Mouse (Mus musculus) forebrain, embryonic 14.5 days (tissue): Measurements from ENCODE around the gene Trim8. TPM values are rescaled to one million over a fixed set of nuclear protein-coding genes. Genes with fewer than 3 reads are reported as not detected.
A peak's percentile ranks its signal among the peaks of the same experiment; 100 is the strongest.

Source experiments
- ATAC-seq: fragments of 200-750 bp; cut with Nextera tagmentation; 2 replicates; pipeline ENCODE4 v1.8.0; 2017; ENCODE audit warnings: mild to moderate bottlenecking, moderate library complexity
- DNase-seq: peaks from one replicate; pipeline ENCODE4 v3.0.0-alpha.2; 2015; ENCODE audit warnings: low spot score
- H3K27ac ChIP-seq: fragments of 300-500 bp; sonication (generic); 2 replicates; pipeline ENCODE4 v1.5.1; 2014; ENCODE audit warnings: low read depth, mild to moderate bottlenecking, control low read depth, low read length, moderate library complexity
- H3K27me3 ChIP-seq: fragments of 300-500 bp; sonication (generic); replicated peaks from 2 replicates; pipeline ENCODE4 v1.6.1; 2014; ENCODE audit warnings: low read length, control low read depth, mixed read lengths; ENCODE audit not compliant: control insufficient read depth, insufficient read depth
- H3K36me3 ChIP-seq: fragments of 300-500 bp; sonication (generic); 2 replicates; pipeline ENCODE4 v1.6.1; 2014; ENCODE audit warnings: low read length, control low read depth; ENCODE audit not compliant: control insufficient read depth, insufficient read depth
- H3K4me1 ChIP-seq: fragments of 300-500 bp; sonication (generic); 2 replicates; pipeline ENCODE4 v1.6.1; 2014; ENCODE audit warnings: antibody characterized with exemption, low read length, control low read depth; ENCODE audit not compliant: control insufficient read depth, insufficient read depth
- H3K4me2 ChIP-seq: fragments of 300-500 bp; sonication (generic); 2 replicates; pipeline ENCODE4 v1.6.1; 2014; ENCODE audit warnings: mild to moderate bottlenecking, control low read depth, low read length
- H3K4me3 ChIP-seq: fragments of 300-500 bp; sonication (generic); 2 replicates; pipeline ENCODE4 v1.5.1; 2014; ENCODE audit warnings: low read depth, low read length, control low read depth
- H3K9ac ChIP-seq: fragments of 300-500 bp; sonication (generic); 2 replicates; pipeline ENCODE4 v1.6.1; 2014; ENCODE audit warnings: mild to moderate bottlenecking, low read length, control low read depth, moderate library complexity
- H3K9me3 ChIP-seq: fragments of 300-500 bp; sonication (generic); replicated peaks from 2 replicates; pipeline ENCODE4 v1.6.1; 2016; ENCODE audit warnings: low read length, control low read depth, mixed read lengths; ENCODE audit not compliant: control insufficient read depth
- WGBS: fragments of 180-500 bp; shearing (Covaris S2); extraction: QIAGEN DNeasy Blood & Tissue Kit; methylation state at CpG from one replicate; pipeline ENCODE4 v1.1.7; 2014; 5-methylcytosine and 5-hydroxymethylcytosine counted together
- polyA plus RNA-seq: library from polyadenylated mRNA; unstranded; fragments of >200 nt; fragmentation: Nextera tagmentation; extraction: Ambion mirVana; gene quantifications from 2 replicates; pipeline ENCODE4 v1.2.1, GENCODE M21; 2014

The Trim8 gene
- polyA plus RNA-seq, 1 experiment from 2014 or later = 23.0 TPM

DNA sequence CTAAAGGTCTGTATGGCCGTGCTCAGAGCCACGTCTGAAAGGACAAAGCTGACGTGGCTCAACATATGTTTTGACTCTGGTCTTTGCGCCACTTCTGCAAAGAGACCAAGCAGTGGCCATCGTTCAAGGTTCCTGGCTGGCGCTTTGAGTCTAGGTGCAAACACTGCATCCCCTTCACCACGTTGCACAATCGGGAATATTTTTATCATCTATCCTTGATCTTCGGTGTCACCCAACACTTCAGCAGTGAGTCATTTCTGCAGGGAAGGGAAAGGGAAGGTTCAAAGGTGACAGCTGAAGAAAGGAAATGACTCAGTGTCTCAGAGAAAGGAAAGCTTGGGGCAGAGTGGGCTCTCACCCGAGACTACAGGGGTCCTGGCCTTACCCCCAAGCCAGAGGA lies 42.2 kb upstream of the Trim8 start:
- Histone ChIP-seq H3K36me3 (peaks cover 38% of the 10 kb centered on the region), H3K27ac (no peak overlapping the region), H3K9me3 (no peaks in the 10 kb centered on the region), H3K4me3 (no peak overlapping the region), H3K4me2 (no peak overlapping the region), H3K9ac (no peak overlapping the region), H3K27me3 (no peaks in the 10 kb centered on the region), H3K4me1 (no peaks in the 10 kb centered on the region)
- DNase-seq (no peak), ATAC-seq (no peak)
- 88% methylated on average over 10 of the region's 10 CpGs for WGBS

DNA sequence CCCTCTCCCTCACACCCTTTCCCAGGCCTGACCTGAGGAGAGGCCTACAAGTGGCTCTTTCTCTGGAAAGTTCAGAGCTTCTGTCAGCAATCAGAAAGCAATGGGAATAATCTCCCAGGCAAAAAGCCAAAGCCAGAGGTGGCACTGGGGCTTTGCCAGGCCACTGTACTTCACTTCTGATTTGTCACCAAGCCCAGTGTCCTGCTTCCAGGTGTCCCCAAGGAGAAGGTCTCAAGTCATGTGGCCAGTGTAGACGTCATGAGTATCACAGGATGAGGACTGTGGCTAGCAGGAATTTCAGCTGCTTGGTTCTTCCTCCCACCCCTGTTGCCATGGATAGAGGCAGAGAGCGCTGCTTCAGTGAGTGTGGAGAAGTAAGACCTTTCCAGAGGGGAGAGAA lies 41.6 kb upstream of the Trim8 start:
- Histone ChIP-seq H3K27ac (no peak overlapping the region), H3K27me3 (no peaks in the 10 kb centered on the region), H3K4me1 (no peaks in the 10 kb centered on the region), H3K4me2 (no peak overlapping the region), H3K9ac (no peak overlapping the region), H3K4me3 (no peak overlapping the region), H3K36me3 (peaks cover 32% of the 10 kb centered on the region), H3K9me3 (no peaks in the 10 kb centered on the region)
- DNase-seq = no peak
- ATAC-seq = no peak
- 81% methylated on average over 2 of the region's 2 CpGs for WGBS

DNA sequence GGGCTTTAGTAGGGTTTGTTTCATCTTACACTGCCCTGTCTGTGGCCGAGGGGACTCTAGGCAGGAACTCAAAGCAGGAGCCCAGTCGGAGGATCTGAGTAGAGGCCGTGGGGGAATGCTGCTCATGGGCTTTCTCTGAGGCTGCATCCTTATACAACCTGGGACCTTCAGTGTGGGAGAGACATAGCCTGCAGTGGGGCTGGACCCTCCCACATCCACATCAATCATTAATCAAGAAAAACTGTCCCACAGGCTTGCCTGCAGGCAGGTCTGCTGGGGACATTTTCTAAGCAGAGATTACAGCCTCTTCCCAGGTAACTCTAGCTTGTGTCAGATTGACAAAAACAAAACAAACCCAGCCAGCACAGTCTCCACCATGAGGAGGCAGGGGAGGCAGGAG lies 38.9 kb upstream of the Trim8 start:
- Histone ChIP-seq H3K4me3 (no peak overlapping the region), H3K4me1 (no peaks in the 10 kb centered on the region), H3K27me3 (no peaks in the 10 kb centered on the region), H3K36me3 (peaks cover 22% of the 10 kb centered on the region), H3K27ac (no peak overlapping the region), H3K4me2 (no peak overlapping the region), H3K9me3 (no peaks in the 10 kb centered on the region), H3K9ac (no peak overlapping the region)
- no peak for DNase-seq
- WGBS = 92% methylated on average over 3 of the region's 3 CpGs
- no peak for ATAC-seq

DNA sequence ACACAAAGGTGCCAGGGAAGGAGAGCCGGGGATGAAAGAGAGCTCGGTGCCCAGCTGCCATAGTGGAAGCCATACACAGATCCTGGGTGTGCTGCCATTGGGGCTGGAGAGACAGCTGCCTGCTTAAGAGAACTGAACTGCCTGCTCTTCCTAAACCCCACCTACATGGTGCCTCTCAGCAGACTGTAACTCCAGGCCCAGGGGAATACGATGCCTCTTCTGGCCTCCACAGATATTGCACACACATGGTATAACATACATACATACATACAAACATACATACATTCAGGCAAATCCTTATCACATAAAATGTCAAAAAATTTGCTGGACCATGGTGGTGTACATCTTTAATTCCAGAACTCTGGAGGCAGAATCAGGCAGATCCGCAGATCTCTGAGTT lies 38.1 kb upstream of the Trim8 start:
- Histone ChIP-seq H3K9ac (no peak overlapping the region), H3K9me3 (no peaks in the 10 kb centered on the region)

DNA sequence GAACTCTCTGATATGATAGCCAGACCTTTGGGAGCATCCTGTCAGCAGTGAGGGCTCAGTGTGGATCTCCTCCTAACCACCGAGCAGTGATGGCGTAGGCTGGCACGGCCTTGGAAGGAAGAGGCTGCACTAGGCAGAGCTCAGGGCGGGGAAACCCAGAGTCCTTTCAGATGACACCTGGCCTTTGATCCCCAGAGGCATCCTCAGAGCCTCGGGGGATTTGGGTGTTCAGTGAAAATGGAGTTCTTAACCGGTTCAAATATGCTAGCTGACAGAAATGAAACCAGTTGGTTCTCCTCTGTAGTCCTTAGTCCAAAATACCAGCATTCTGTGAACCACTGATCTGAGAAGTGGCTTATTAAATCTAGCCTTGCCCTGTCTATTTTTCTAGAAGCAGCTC lies 35.3 kb upstream of the Trim8 start:
- H3K4me2 ChIP-seq = no peak overlapping the region
- 84% methylated on average over 6 of the region's 6 CpGs for WGBS
- ATAC-seq = no peak

More for the DNA sequence above, 38.1 kb upstream of the Trim8 start:
- no peak for DNase-seq
- Histone ChIP-seq H3K27ac (no peak overlapping the region), H3K36me3 (peaks cover 15% of the 10 kb centered on the region), H3K4me1 (no peaks in the 10 kb centered on the region), H3K4me2 (no peak overlapping the region), H3K4me3 (no peak overlapping the region), H3K27me3 (no peaks in the 10 kb centered on the region)
- no peak for ATAC-seq
- 96% methylated on average over 4 of the region's 4 CpGs for WGBS

DNA sequence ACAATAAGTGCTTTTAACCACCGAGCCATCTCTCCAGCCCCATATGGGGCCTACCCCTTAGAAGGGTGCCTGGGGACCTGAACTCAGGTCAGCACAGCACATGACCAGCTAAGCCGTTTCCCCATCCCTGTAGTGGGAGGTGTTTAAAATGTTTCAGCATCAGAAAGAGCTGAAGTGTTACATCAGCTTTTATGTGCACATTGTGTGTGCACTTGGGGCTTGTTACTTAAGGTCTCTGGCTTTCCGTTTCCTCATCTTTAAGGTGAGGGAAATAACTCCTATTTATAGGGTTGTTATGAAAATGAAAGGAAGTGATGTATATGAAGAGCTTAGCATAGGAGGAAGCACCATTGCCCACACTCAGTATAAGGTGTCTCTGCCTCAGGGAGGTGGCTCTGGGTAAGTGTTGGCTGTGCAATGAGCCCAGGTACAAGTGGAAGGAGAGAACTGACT lies 34.4 kb upstream of the Trim8 start:
- Histone ChIP-seq H3K4me3 (no peak overlapping the region), H3K4me2 (no peak overlapping the region), H3K27ac (0 out of 2 replicates have a peak overlapping the region, but pooled peaks have one; percentile 9), H3K27me3 (no peaks in the 10 kb centered on the region), H3K9me3 (no peaks in the 10 kb centered on the region), H3K4me1 (0 out of 2 replicates have a peak, but pooled peaks cover 3% of the 10 kb centered on the region), H3K9ac (no peak overlapping the region), H3K36me3 (peaks cover 7% of the 10 kb centered on the region; the same call in 1 of the 2 replicates)
- WGBS = 82% methylated on average over 3 of the region's 3 CpGs
- ATAC-seq (no peak), DNase-seq (no peak)

More for the DNA sequence above, 35.3 kb upstream of the Trim8 start:
- no peak for DNase-seq
- Histone ChIP-seq H3K27ac (no peak overlapping the region), H3K4me3 (no peak overlapping the region), H3K9me3 (no peaks in the 10 kb centered on the region), H3K27me3 (no peaks in the 10 kb centered on the region), H3K4me1 (0 out of 2 replicates have a peak, but pooled peaks cover under 1% of the 10 kb centered on the region), H3K9ac (no peak overlapping the region), H3K36me3 (peaks cover 7% of the 10 kb centered on the region; the same call in 1 of the 2 replicates)

DNA sequence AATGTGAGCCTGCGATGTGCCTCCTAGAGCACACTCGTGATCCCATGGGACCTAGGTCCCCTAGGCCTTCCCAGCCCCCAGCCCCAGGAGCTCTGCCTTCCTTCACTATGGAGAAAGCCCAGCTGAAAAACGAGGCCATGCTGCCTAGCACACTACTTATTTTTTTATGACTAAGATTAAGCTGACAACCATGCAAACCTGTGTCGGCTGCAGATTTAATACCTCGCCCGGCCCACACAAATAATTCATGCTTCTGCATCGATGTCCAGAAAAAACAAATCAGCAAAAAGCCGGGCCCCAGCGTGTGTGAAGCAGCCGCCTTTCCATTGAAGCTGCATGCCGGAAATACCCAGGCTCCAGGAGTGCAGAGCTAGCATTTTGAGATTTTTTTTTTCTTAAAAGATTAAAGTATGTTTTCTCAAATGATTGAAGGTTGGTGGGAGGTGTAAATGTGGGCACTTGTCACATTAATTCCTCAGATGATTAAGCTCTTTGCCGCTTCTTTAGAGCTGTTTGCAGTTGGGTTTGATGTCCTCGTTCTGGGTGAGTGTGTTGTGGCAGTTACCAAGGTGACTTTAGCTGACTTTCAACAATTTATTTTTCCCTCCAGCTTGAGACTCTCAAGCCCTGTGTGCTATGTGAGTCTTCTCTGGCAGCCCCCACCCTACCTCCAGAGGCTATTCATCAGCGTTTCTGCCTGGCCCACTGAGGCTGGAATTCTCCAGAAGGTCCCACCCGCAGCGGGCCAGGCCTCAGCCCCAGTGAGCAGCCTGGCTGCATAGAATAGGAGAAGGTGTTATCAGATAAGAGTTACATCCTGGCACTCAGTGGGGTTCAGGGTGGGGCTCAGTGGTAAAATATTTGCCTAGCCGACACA lies 30.9 kb upstream of the Trim8 start:
- H3K36me3 ChIP-seq = peaks cover 15% of the 10 kb centered on the region
- no peak overlapping the region for H3K4me2 ChIP-seq
- H3K9ac ChIP-seq = 0 out of 2 replicates have a peak overlapping the region, but pooled peaks have one; percentile 17
- 63% methylated on average over 17 of the region's 17 CpGs for WGBS
- DNase-seq = no peak
- H3K4me3 ChIP-seq = no peak overlapping the region
- H3K27ac ChIP-seq = peak overlapping the region; percentile 53; the same call in 1 of the 2 replicates
- H3K4me1 ChIP-seq = 0 out of 2 replicates have a peak, but pooled peaks cover 3% of the 10 kb centered on the region
- ATAC-seq = no peak
- no peaks in the 10 kb centered on the region for H3K27me3 ChIP-seq
- no peaks in the 10 kb centered on the region for H3K9me3 ChIP-seq

DNA sequence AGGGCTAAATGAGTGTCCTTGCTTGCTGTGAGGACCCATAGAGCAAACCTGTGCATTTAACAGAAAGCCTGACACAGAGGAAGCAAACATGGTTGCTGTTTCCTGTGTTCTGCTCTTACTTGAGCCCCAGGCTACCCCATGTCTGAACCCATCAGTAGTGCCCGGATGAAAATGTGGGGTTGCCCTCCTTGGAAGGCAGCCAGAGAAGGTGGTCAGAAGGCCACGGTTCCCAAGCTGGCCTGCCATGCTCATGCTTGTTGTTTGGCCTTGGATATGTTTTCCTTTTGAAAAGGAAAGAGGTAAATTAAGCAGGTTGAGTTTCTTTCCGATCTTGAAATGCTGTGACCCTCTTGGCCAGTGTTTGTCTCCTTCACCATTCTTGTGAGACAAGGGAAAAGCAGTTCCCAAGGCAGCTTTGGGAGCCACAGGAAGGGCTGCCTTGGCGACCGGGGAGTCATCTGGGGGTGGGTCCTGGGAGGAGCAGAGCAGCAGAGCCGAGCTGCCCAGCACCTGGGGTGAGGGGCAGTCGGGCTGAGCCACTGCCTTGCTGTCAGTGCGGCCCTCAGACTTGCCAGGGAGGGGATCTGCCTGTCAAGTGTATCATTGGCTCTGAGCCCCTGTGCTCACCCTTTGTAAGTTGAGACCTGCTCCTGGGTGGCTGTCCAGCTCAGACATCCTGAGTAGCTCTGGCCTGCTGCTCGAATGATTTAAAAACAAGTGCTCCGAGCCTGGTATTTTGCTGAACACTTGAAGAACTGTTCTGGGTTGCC lies 30.0 kb upstream of the Trim8 start:
- no peak overlapping the region for H3K4me3 ChIP-seq
- peak overlapping the region; percentile 17; the same call in 1 of the 2 replicates for H3K9ac ChIP-seq
- H3K9me3 ChIP-seq = no peaks in the 10 kb centered on the region
- peak overlapping the region; percentile 48; the same call in 1 of the 2 replicates for H3K27ac ChIP-seq
- H3K4me2 ChIP-seq = no peak overlapping the region
- H3K4me1 ChIP-seq = 0 out of 2 replicates have a peak, but pooled peaks cover 3% of the 10 kb centered on the region
- H3K36me3 ChIP-seq = peaks cover 14% of the 10 kb centered on the region
- WGBS = 21% methylated on average over 10 of the region's 10 CpGs
- ATAC-seq (no peak), DNase-seq (no peak)
- no peaks in the 10 kb centered on the region for H3K27me3 ChIP-seq
